Mouse (Mus musculus) kidney, embryonic 16.5 days (tissue): ENCODE results near the gene Ropn1l. TPM values are rescaled to one million over a fixed set of nuclear protein-coding genes. Genes with fewer than 3 reads are reported as not detected.
A peak's percentile ranks its signal among the peaks of the same experiment; 100 is the strongest.

Experiments used
- ATAC-seq: fragments of 200-750 bp; cut with Nextera tagmentation; 2 replicates; pipeline ENCODE4 v1.8.0; 2017; ENCODE audit warnings: moderate TSS enrichment; ENCODE audit not compliant: low FRiP score, low TSS enrichment
- H3K27ac ChIP-seq: fragments of 300-500 bp; sonication (generic); 2 replicates; pipeline ENCODE4 v1.5.1; 2014; ENCODE audit warnings: low read length
- H3K27me3 ChIP-seq: fragments of 300-500 bp; sonication (generic); 2 replicates; pipeline ENCODE4 v1.6.1; 2014; ENCODE audit warnings: low read length, control low read depth, mixed read lengths; ENCODE audit not compliant: insufficient read depth
- H3K36me3 ChIP-seq: fragments of 300-500 bp; sonication (generic); 2 replicates; pipeline ENCODE4 v1.6.1; 2014; ENCODE audit warnings: low read length, control low read depth, mixed read lengths; ENCODE audit not compliant: insufficient read depth
- H3K4me1 ChIP-seq: fragments of 300-500 bp; sonication (generic); 2 replicates; pipeline ENCODE4 v1.6.1; 2014; ENCODE audit warnings: low read length, control low read depth, mixed read lengths; ENCODE audit not compliant: insufficient read depth
- H3K4me2 ChIP-seq: fragments of 300-500 bp; sonication (generic); replicated peaks from 2 replicates; pipeline ENCODE4 v1.6.1; 2014; ENCODE audit warnings: low read depth, low read length
- H3K4me3 ChIP-seq: fragments of 300-500 bp; sonication (generic); 2 replicates; pipeline ENCODE4 v1.5.1; 2014; ENCODE audit warnings: mild to moderate bottlenecking, low read length
- H3K9ac ChIP-seq: fragments of 300-500 bp; sonication (generic); replicated peaks from 2 replicates; pipeline ENCODE4 v1.6.1; 2014; ENCODE audit warnings: low read length
- H3K9me3 ChIP-seq: fragments of 300-500 bp; sonication (generic); 2 replicates; pipeline ENCODE4 v1.6.1; 2016; ENCODE audit warnings: low read length, control low read depth
- WGBS: fragments of 180-500 bp; shearing (Covaris S2); extraction: QIAGEN DNeasy Blood & Tissue Kit; methylation state at CpG from one replicate; pipeline ENCODE4 v1.1.7; 2014; 5-methylcytosine and 5-hydroxymethylcytosine counted together
- polyA plus RNA-seq: library from polyadenylated mRNA; unstranded; fragments of >200 nt; fragmentation: Nextera tagmentation; extraction: Ambion mirVana; gene quantifications from 2 replicates; pipeline ENCODE4 v1.2.1, GENCODE M21; 2015

The Ropn1l gene
- polyA plus RNA-seq, 1 experiment from 2014 or later = 4.3 TPM

- ATAC-seq = no peak
- no peak overlapping the region for H3K9ac ChIP-seq
- no peak overlapping the region for H3K27ac ChIP-seq
- H3K4me1 ChIP-seq = peaks cover 12% of the 10 kb centered on the region
- H3K4me2 ChIP-seq = no peak overlapping the region
- H3K9me3 ChIP-seq = no peaks in the 10 kb centered on the region
- H3K36me3 ChIP-seq = no peaks in the 10 kb centered on the region
- 50% methylated on average over 4 of the region's 4 CpGs for WGBS
- H3K27me3 ChIP-seq = no peaks in the 10 kb centered on the region
- H3K4me3 ChIP-seq = no peak overlapping the region
Measured at GRCm38 (mm10) chr15:31415181-31415580, 38.4 kb downstream of the Ropn1l start.

GRCm38 (mm10) chr15:31414179-31414898 lies 39.2 kb downstream of the Ropn1l start:
- 51% methylated on average over 6 of the region's 6 CpGs for WGBS
- no peaks in the 10 kb centered on the region for H3K36me3 ChIP-seq
- no peak overlapping the region for H3K4me2 ChIP-seq
- H3K4me3 ChIP-seq = no peak overlapping the region
- H3K9ac ChIP-seq = no peak overlapping the region
- 0 out of 2 replicates have a peak, but pooled peaks have one; percentile 25 for ATAC-seq
- H3K27ac ChIP-seq = 0 out of 2 replicates have a peak overlapping the region, but pooled peaks have one; percentile 41
- H3K27me3 ChIP-seq = no peaks in the 10 kb centered on the region
- no peaks in the 10 kb centered on the region for H3K9me3 ChIP-seq
- H3K4me1 ChIP-seq = peaks cover 12% of the 10 kb centered on the region

- WGBS = 84% methylated on average over 6 of the region's 6 CpGs
- no peak overlapping the region for H3K4me2 ChIP-seq
- H3K27ac ChIP-seq = no peak overlapping the region
- ATAC-seq = no peak
- H3K36me3 ChIP-seq = no peaks in the 10 kb centered on the region
- no peaks in the 10 kb centered on the region for H3K27me3 ChIP-seq
- no peaks in the 10 kb centered on the region for H3K9me3 ChIP-seq
- no peak overlapping the region for H3K4me3 ChIP-seq
- peaks cover 12% of the 10 kb centered on the region for H3K4me1 ChIP-seq
- H3K9ac ChIP-seq = no peak overlapping the region
Measured at GRCm38 (mm10) chr15:31413662-31414061, 39.9 kb downstream of the Ropn1l start.

GRCm38 (mm10) chr15:31412933-31413332 lies 40.6 kb downstream of the Ropn1l start:
- no peaks in the 10 kb centered on the region for H3K36me3 ChIP-seq
- no peak for ATAC-seq
- H3K4me2 ChIP-seq = no peak overlapping the region
- H3K9me3 ChIP-seq = no peaks in the 10 kb centered on the region
- H3K4me1 ChIP-seq = peaks cover 7% of the 10 kb centered on the region; the same call in 1 of the 2 replicates
- H3K4me3 ChIP-seq = no peak overlapping the region
- WGBS = 32% methylated on average over 3 of the region's 3 CpGs
- no peaks in the 10 kb centered on the region for H3K27me3 ChIP-seq
- no peak overlapping the region for H3K9ac ChIP-seq
- no peak overlapping the region for H3K27ac ChIP-seq

- Histone ChIP-seq H3K4me3 (no peak overlapping the region), H3K4me1 (0 out of 2 replicates have a peak, but pooled peaks cover 7% of the 10 kb centered on the region), H3K9me3 (no peaks in the 10 kb centered on the region), H3K9ac (no peak overlapping the region), H3K4me2 (no peak overlapping the region), H3K27me3 (no peaks in the 10 kb centered on the region), H3K36me3 (no peaks in the 10 kb centered on the region), H3K27ac (no peak overlapping the region)
- WGBS = 88% methylated on average over 6 of the region's 6 CpGs
- ATAC-seq = no peak
Measured at GRCm38 (mm10) chr15:31412436-31412835, 41.1 kb downstream of the Ropn1l start.

- no peak overlapping the region for H3K4me3 ChIP-seq
Measured at GRCm38 (mm10) chr15:31407490-31407889, 46.0 kb downstream of the Ropn1l start.

GRCm38 (mm10) chr15:31406881-31407280 lies 46.7 kb downstream of the Ropn1l start:
- H3K9me3 ChIP-seq = no peaks in the 10 kb centered on the region
- no peaks in the 10 kb centered on the region for H3K36me3 ChIP-seq
- H3K27ac ChIP-seq = peak overlapping the region; percentile 68
- no peak overlapping the region for H3K4me3 ChIP-seq
- no peak overlapping the region for H3K4me2 ChIP-seq
- WGBS = 85% methylated on average over 5 of the region's 5 CpGs
- no peaks in the 10 kb centered on the region for H3K4me1 ChIP-seq
- no peak for ATAC-seq
- H3K27me3 ChIP-seq = no peaks in the 10 kb centered on the region
- no peak overlapping the region for H3K9ac ChIP-seq

More at GRCm38 (mm10) chr15:31407490-31407889, 46.0 kb downstream of the Ropn1l start:
- Histone ChIP-seq H3K27ac (peak overlapping the region; percentile 76), H3K4me2 (no peak overlapping the region), H3K4me1 (no peaks in the 10 kb centered on the region), H3K9ac (no peak overlapping the region), H3K9me3 (no peaks in the 10 kb centered on the region), H3K36me3 (no peaks in the 10 kb centered on the region), H3K27me3 (no peaks in the 10 kb centered on the region)
- 61% methylated on average over 4 of the region's 4 CpGs for WGBS
- ATAC-seq = peak; percentile 85

GRCm38 (mm10) chr15:31404346-31404745 lies 49.2 kb downstream of the Ropn1l start:
- Histone ChIP-seq H3K27me3 (no peaks in the 10 kb centered on the region), H3K4me3 (no peak overlapping the region), H3K9ac (no peak overlapping the region), H3K4me2 (no peak overlapping the region), H3K27ac (no peak overlapping the region), H3K4me1 (no peaks in the 10 kb centered on the region), H3K9me3 (no peaks in the 10 kb centered on the region), H3K36me3 (no peaks in the 10 kb centered on the region)
- WGBS = 87% methylated on average over 8 of the region's 8 CpGs
- ATAC-seq = no peak

- Histone ChIP-seq H3K27me3 (no peaks in the 10 kb centered on the region), H3K9me3 (no peaks in the 10 kb centered on the region), H3K4me3 (no peak overlapping the region), H3K27ac (no peak overlapping the region), H3K36me3 (no peaks in the 10 kb centered on the region), H3K4me1 (no peaks in the 10 kb centered on the region), H3K4me2 (no peak overlapping the region), H3K9ac (no peak overlapping the region)
- WGBS = 81% methylated on average over 12 of the region's 12 CpGs
- ATAC-seq = no peak
Measured at GRCm38 (mm10) chr15:31402200-31402892, 51.2 kb downstream of the Ropn1l start.

GRCm38 (mm10) chr15:31400974-31401373 lies 52.6 kb downstream of the Ropn1l start:
- Histone ChIP-seq H3K4me1 (no peaks in the 10 kb centered on the region), H3K4me3 (no peak overlapping the region), H3K27ac (no peak overlapping the region), H3K27me3 (no peaks in the 10 kb centered on the region), H3K9me3 (no peaks in the 10 kb centered on the region), H3K9ac (no peak overlapping the region), H3K4me2 (no peak overlapping the region), H3K36me3 (no peaks in the 10 kb centered on the region)
- no peak for ATAC-seq
- 31% methylated on average over 3 of the region's 3 CpGs for WGBS
